Mouse (Mus musculus): ENCODE measurements around the gene Rasgrf2.

GRCm38 (mm10) chr13:91873734-91874329 lies 257.6 kb downstream of the Rasgrf2 start:
- no peak for TF ChIP-seq CTCF (IDR thresholded peaks at IDR 0.05 in 2 of 3, conservative IDR thresholded peaks at IDR 0.05 in 1 of 3; ENCODE audit: control insufficient read depth in 1 of 3, insufficient read depth in 1 of 3, low read depth in 2 of 3, low read length in 3 of 3, poor library complexity in 1 of 3, severe bottlenecking in 1 of 3)
- no peak for TF ChIP-seq ZMIZ1 (IDR thresholded peaks at IDR 0.05; ENCODE audit: low read depth, low read length)
- no peak for TF ChIP-seq EP300 (IDR thresholded peaks at IDR 0.05; ENCODE audit: low read depth in 1 of 2, low read length in 2 of 2)
- TF ChIP-seq POLR2A (IDR thresholded peaks at IDR 0.05; ENCODE audit: control insufficient read depth in 1 of 2, insufficient read depth in 1 of 2, low read depth in 1 of 2, low read length in 2 of 2, poor library complexity in 1 of 2): no peak
- no peak for TF ChIP-seq NELFE (IDR thresholded peaks at IDR 0.05; ENCODE audit: low read depth, low read length)
- no peak for TF ChIP-seq UBTF (IDR thresholded peaks at IDR 0.05; ENCODE audit: borderline replicate concordance, insufficient read depth, low read depth, low read length)
- no peak for TF ChIP-seq ETS1 (IDR thresholded peaks at IDR 0.05; ENCODE audit: low read depth, low read length)
- TF ChIP-seq MAFK (IDR thresholded peaks at IDR 0.05; ENCODE audit: borderline replicate concordance, low read depth, low read length): no peak
- no peak for TF ChIP-seq MXI1 (IDR thresholded peaks at IDR 0.05; ENCODE audit: low read depth, low read length)
- TF ChIP-seq KAT2A (conservative IDR thresholded peaks at IDR 0.05; ENCODE audit: low read depth, low read length): no peak
- no peak for TF ChIP-seq NRF1 (IDR thresholded peaks at IDR 0.05; ENCODE audit: insufficient read depth, low read depth, low read length, poor library complexity, severe bottlenecking)
- TF ChIP-seq MEF2A (IDR thresholded peaks at IDR 0.05; ENCODE audit: extremely low read depth, insufficient replicate concordance, low read depth, low read length, poor library complexity, severe bottlenecking): no peak
- TF ChIP-seq SMC3 (IDR thresholded peaks at IDR 0.05; ENCODE audit: low read depth, low read length): no peak
- no peak for TF ChIP-seq ELF1 (IDR thresholded peaks at IDR 0.05; ENCODE audit: low read depth, low read length)
